In genomic region chr2:48556600-48556999, GRCm38 (mm10) we compare ENCODE assay signal across 14 mouse cellular contexts.
"Had no signal": no experiment of that assay in that cellular context is flagged by ENCODE, and none has a peak within 500 bp of the region (broad histone marks: within the 10 kb centered on the region; RNA-seq: fewer than 3 reads in every experiment).

No protein-coding gene starts in this region.

- H3K4me1 ChIP-seq: megakaryocyte, embryonic 14.5 days; midbrain, embryonic 13.5 days; midbrain, embryonic 15.5 days; neural tube, embryonic 12.5 days; stomach, embryonic 15.5 days had no signal

- H3K36me3 ChIP-seq: lung, embryonic 15.5 days; midbrain, embryonic 13.5 days; midbrain, embryonic 15.5 days; neural tube, embryonic 12.5 days; stomach, embryonic 15.5 days had no signal

- H3K4me3 ChIP-seq: lung, embryonic 15.5 days; megakaryocyte, embryonic 14.5 days; midbrain, embryonic 13.5 days; midbrain, embryonic 15.5 days; neural tube, embryonic 12.5 days; stomach, embryonic 15.5 days had no signal

- H3K27ac ChIP-seq: lung, embryonic 15.5 days; macrophage; midbrain, embryonic 13.5 days; midbrain, embryonic 15.5 days; neural tube, embryonic 12.5 days; stomach, embryonic 15.5 days; stomach, postnatal 0 days had no signal

- H3K9me3 ChIP-seq: lung, embryonic 15.5 days; megakaryocyte, embryonic 14.5 days; midbrain, embryonic 13.5 days; midbrain, embryonic 15.5 days; neural tube, embryonic 12.5 days; stomach, embryonic 15.5 days had no signal

- H3K27me3 ChIP-seq: lung, embryonic 15.5 days; megakaryocyte, embryonic 14.5 days; midbrain, embryonic 13.5 days; midbrain, embryonic 15.5 days; neural tube, embryonic 12.5 days; stomach, embryonic 15.5 days had no signal

- H3K4me2 ChIP-seq: lung, embryonic 15.5 days; midbrain, embryonic 11.5 days; midbrain, embryonic 13.5 days; midbrain, embryonic 15.5 days; neural tube, embryonic 12.5 days; stomach, embryonic 15.5 days had no signal

- ATAC-seq: liver, postnatal 0 days; midbrain, embryonic 13.5 days; midbrain, embryonic 15.5 days had no signal

- H3K9ac ChIP-seq: liver, postnatal 0 days; lung, embryonic 15.5 days; midbrain, embryonic 13.5 days; midbrain, embryonic 15.5 days; neural tube, embryonic 12.5 days; stomach, embryonic 15.5 days had no signal

- DNase-seq: liver, postnatal 0 days; right cerebral cortex, postnatal 14 days; thymus, adult 2 months; thymus, postnatal 25 days; thymus, postnatal 4 days had no signal
